14 mouse cellular contexts compared by ENCODE assay signal in the genomic region with DNA sequence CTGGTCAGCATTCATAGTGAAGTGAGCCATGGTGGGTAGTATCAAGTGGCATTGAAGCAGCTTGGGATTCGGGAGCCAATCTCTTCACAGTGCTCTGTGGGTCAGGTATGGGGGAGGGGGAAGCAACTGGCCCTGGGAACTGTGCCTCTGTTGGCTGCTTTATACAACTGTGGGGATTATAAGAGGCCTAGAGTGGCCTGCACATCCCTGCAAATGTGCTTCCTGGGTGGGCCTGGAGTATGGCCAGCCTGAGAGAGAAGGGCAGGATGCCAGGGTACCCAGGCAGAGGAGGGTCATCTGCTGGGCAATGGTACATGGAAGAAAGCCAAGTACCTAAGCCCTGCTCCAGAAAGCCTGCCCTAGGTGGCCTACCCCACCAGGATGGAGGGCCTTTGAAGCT. TPM values are rescaled to one million over a fixed set of nuclear protein-coding genes. Genes with fewer than 3 reads are reported as not detected.
DNase-seq lines count a peak whose midpoint lies in the region; ATAC-seq lines count a peak whose summit lies in the region.
"Had no signal": no experiment of that assay in that cellular context is flagged by ENCODE, and none has a peak within 500 bp of the region (broad histone marks: within the 10 kb centered on the region; RNA-seq: fewer than 3 reads in every experiment).

No protein-coding gene starts in this region.

- 42% methylated on average over 1 of the region's 1 CpGs for WGBS in kidney, embryonic 16.5 days
- WGBS in limb, embryonic 10.5 days: 77% methylated on average over 1 of the region's 1 CpGs

- H3K4me3 ChIP-seq in kidney, embryonic 16.5 days (ENCODE audit: low read length): no peak overlapping the region
- H3K4me3 ChIP-seq in limb, embryonic 10.5 days: no peak overlapping the region
- H3K4me3 ChIP-seq: erythroblast, embryonic 14.5 days; heart, embryonic 13.5 days; megakaryocyte, embryonic 14.5 days had no signal

- ATAC-seq in kidney, embryonic 16.5 days (ENCODE audit: low FRiP score, low TSS enrichment): 0 out of 2 replicates have a peak, but pooled peaks have one; percentile 11
- ATAC-seq: inflammation-experienced regulatory T-cells, adult 6 months had no signal

- no peaks in the 10 kb centered on the region for H3K4me1 ChIP-seq in kidney, embryonic 16.5 days (ENCODE audit: insufficient read depth, low read length)
- no peaks in the 10 kb centered on the region for H3K4me1 ChIP-seq in limb, embryonic 10.5 days
- H3K4me1 ChIP-seq: heart, embryonic 13.5 days; megakaryocyte, embryonic 14.5 days had no signal

- H3K9me3 ChIP-seq in kidney, embryonic 16.5 days (ENCODE audit: low read length): no peaks in the 10 kb centered on the region
- H3K9me3 ChIP-seq in limb, embryonic 10.5 days (replicated peaks): no peaks in the 10 kb centered on the region
- H3K9me3 ChIP-seq: heart, embryonic 13.5 days had no signal

- H3K9ac ChIP-seq in kidney, embryonic 16.5 days (replicated peaks; ENCODE audit: low read length): no peak overlapping the region
- H3K9ac ChIP-seq: heart, embryonic 13.5 days; liver, postnatal 0 days had no signal

- H3K27me3 ChIP-seq in kidney, embryonic 16.5 days (ENCODE audit: insufficient read depth, low read length): no peaks in the 10 kb centered on the region
- H3K27me3 ChIP-seq in limb, embryonic 10.5 days (ENCODE audit: low read depth, poor library complexity, severe bottlenecking): no peaks in the 10 kb centered on the region
- H3K27me3 ChIP-seq: heart, embryonic 13.5 days; megakaryocyte, embryonic 14.5 days had no signal

- no peak overlapping the region for H3K4me2 ChIP-seq in kidney, embryonic 16.5 days (replicated peaks; ENCODE audit: low read depth, low read length)
- H3K4me2 ChIP-seq: heart, embryonic 13.5 days had no signal

- no peaks in the 10 kb centered on the region for H3K36me3 ChIP-seq in kidney, embryonic 16.5 days (ENCODE audit: insufficient read depth, low read length)
- H3K36me3 ChIP-seq in limb, embryonic 10.5 days: no peaks in the 10 kb centered on the region
- H3K36me3 ChIP-seq: heart, embryonic 13.5 days had no signal

- H3K27ac ChIP-seq in kidney, embryonic 16.5 days (ENCODE audit: low read length): no peak overlapping the region
- H3K27ac ChIP-seq in limb, embryonic 10.5 days: no peak overlapping the region
- H3K27ac ChIP-seq: heart, embryonic 13.5 days had no signal

- peak; percentile 67 for DNase-seq in cerebellum, adult 9-11 months
- no peak for DNase-seq in cerebellum, adult 11 months
- no peak for DNase-seq in kidney, postnatal 4 days
- DNase-seq in right cerebral cortex, postnatal 14 days: peak; percentile 28
- no peak for DNase-seq in right cerebral cortex, postnatal 25 days
- no peak for DNase-seq in limb, embryonic 10.5 days (ENCODE audit: low spot score)
- no peak for DNase-seq in adipocyte (ENCODE audit: low spot score)
- DNase-seq: gastrocnemius, postnatal 10 days; liver, postnatal 0 days had no signal

RNA-seq across cellular contexts. Expression of a gene that starts 49.4 kb away (rescaled TPM):
- polyA plus RNA-seq in kidney, embryonic 16.5 days (2015; fragmentation: Nextera tagmentation; extraction: Ambion mirVana): 3.1 and 3.2 TPM in 2 replicates
- polyA plus RNA-seq in limb, embryonic 10.5 days (2016; fragmentation: Nextera tagmentation; extraction: Ambion mirVana): 6.6 and 7.8 TPM in 2 replicates
- polyA plus RNA-seq: erythroblast, embryonic 14.5 days; inflammation-experienced regulatory T-cells, adult 6 months; liver, postnatal 0 days had no signal

Comparison
In these comparisons a context has a peak if more than half of its experiments do, and no peak if none do; other contexts are left out.
1. DNase-seq: peak in cerebellum, adult 9-11 months (single experiment) and right cerebral cortex, postnatal 14 days (single experiment); none in cerebellum, adult 11 months (single experiment), kidney, postnatal 4 days (0 of 2), right cerebral cortex, postnatal 25 days (single experiment), limb, embryonic 10.5 days (single experiment) and adipocyte (single experiment).